Mouse (Mus musculus) heart, adult 2 months (tissue): ENCODE measurements around the gene Serpinb11.

ENCODE experiments used
- CTCF ChIP-seq: fragments of 200-600 bp; IDR thresholded peaks from 2 replicates; pipeline ENCODE4 v1.8.1; 2022; ENCODE audit warnings: antibody characterized with exemption, mild to moderate bottlenecking, moderate library complexity
- POLR2A ChIP-seq: fragments of 200-500 bp; IDR thresholded peaks from 2 replicates; pipeline ENCODE4 v1.6.1; 2011; ENCODE audit warnings: mild to moderate bottlenecking, low read depth, low read length, control low read depth; ENCODE audit not compliant: insufficient read depth

- TF ChIP-seq POLR2A (no peak), CTCF (no peak)
Observed at GRCm38 (mm10) chr1:107345979-107346378, 15.0 kb upstream of the Serpinb11 start.
